Mouse (Mus musculus) cerebellum, adult 2 months (tissue): ENCODE data around the gene Elmo1.

ENCODE experiments used
- CTCF ChIP-seq: fragments of 200-500 bp; IDR thresholded peaks from 2 replicates; pipeline ENCODE4 v1.5.1; 2011; ENCODE audit warnings: low read depth, mild to moderate bottlenecking, control low read depth, low read length, moderate library complexity, borderline replicate concordance; ENCODE audit not compliant: insufficient read depth
- POLR2A ChIP-seq: fragments of 200-500 bp; IDR thresholded peaks from 2 replicates; pipeline ENCODE4 v1.6.1; 2011; ENCODE audit warnings: low read length, control low read depth, borderline replicate concordance; ENCODE audit not compliant: insufficient read depth

- no peak for TF ChIP-seq CTCF
- no peak for TF ChIP-seq POLR2A
Measured at GRCm38 (mm10) chr13:20549983-20550382, 459.6 kb downstream of the Elmo1 start.
